25 mouse cellular contexts compared by ENCODE assay signal in genomic region chr13:60440586-60440985, GRCm38 (mm10).
A peak's percentile ranks its signal among the peaks of the same experiment; 100 is the strongest.
DNase-seq lines count a peak whose midpoint lies in the region; ATAC-seq and TF ChIP-seq lines count a peak whose summit lies in the region.
"Had no signal": no experiment of that assay in that cellular context is flagged by ENCODE, and none has a peak within 500 bp of the region (broad histone marks: within the 10 kb centered on the region; RNA-seq: fewer than 3 reads in every experiment).

No protein-coding gene starts in this region.

- no peak for DNase-seq in heart, adult 2 months
- DNase-seq in embryonic facial prominence, embryonic 10.5 days (ENCODE audit: low spot score), result no peak
- no peak for DNase-seq in limb, embryonic 11.5 days (ENCODE audit: low spot score)
- DNase-seq in yolk sac, embryonic 10.5 days (ENCODE audit: low spot score), result peak; percentile 35
- DNase-seq in thymus, postnatal 10 days (ENCODE audit: low spot score in 2 of 2), result no peak
- DNase-seq in kidney, adult 9 months, result no peak
- DNase-seq: adrenal gland, adult 2 months; cerebellum, adult 11-12 months; cerebellum, postnatal 14 days; gastrocnemius, postnatal 36 days; kidney, adult 2 months; kidney, postnatal 10 days; liver; thymus, adult 18-20 months; thymus, postnatal 4 days had no signal

- H3K36me3 ChIP-seq in heart, embryonic 13.5 days, result no peaks in the 10 kb centered on the region
- H3K36me3 ChIP-seq in heart, adult 2 months (ENCODE audit: control insufficient read depth, insufficient read depth, low read length), result no peaks in the 10 kb centered on the region
- no peaks in the 10 kb centered on the region for H3K36me3 ChIP-seq in embryonic facial prominence, embryonic 10.5 days (replicated peaks)
- no peaks in the 10 kb centered on the region for H3K36me3 ChIP-seq in limb, embryonic 11.5 days (ENCODE audit: control insufficient read depth, insufficient read depth, low read length)
- H3K36me3 ChIP-seq: forebrain, embryonic 12.5 days; liver, embryonic 15.5 days; lung, embryonic 15.5 days; midbrain, embryonic 10.5 days; neural tube, embryonic 15.5 days had no signal

- no peak for TF ChIP-seq POLR2A in heart, adult 2 months (IDR thresholded peaks at IDR 0.05; ENCODE audit: insufficient read depth, low read depth, low read length)

- H3K4me2 ChIP-seq in heart, embryonic 13.5 days, result no peak overlapping the region
- H3K4me2 ChIP-seq in limb, embryonic 11.5 days (ENCODE audit: low read depth, severe bottlenecking), result no peak overlapping the region
- H3K4me2 ChIP-seq: forebrain, embryonic 12.5 days; liver, embryonic 15.5 days; lung, embryonic 15.5 days; neural tube, embryonic 15.5 days had no signal

- peak overlapping the region; percentile 15; the same call in 1 of the 2 replicates for H3K27ac ChIP-seq in heart, embryonic 13.5 days (replicated peaks)
- H3K27ac ChIP-seq in heart, adult 2 months, result no peak overlapping the region
- peak overlapping the region; percentile 36; the same call in 1 of the 2 replicates for H3K27ac ChIP-seq in embryonic facial prominence, embryonic 10.5 days (replicated peaks)
- H3K27ac ChIP-seq in limb, embryonic 11.5 days (replicated peaks; ENCODE audit: low read depth, low read length), result peak overlapping the region; percentile 36; the same call in 1 of the 2 replicates
- H3K27ac ChIP-seq: forebrain, embryonic 12.5 days; hindbrain, postnatal 0 days; liver, embryonic 15.5 days; lung, embryonic 15.5 days; macrophage; midbrain, embryonic 10.5 days; neural tube, embryonic 15.5 days had no signal

- 0 out of 2 replicates have a peak overlapping the region, but pooled peaks have one; percentile 19 for H3K9ac ChIP-seq in heart, embryonic 13.5 days
- no peak overlapping the region for H3K9ac ChIP-seq in heart, adult 2 months (ENCODE audit: low read depth, low read length)
- no peak overlapping the region for H3K9ac ChIP-seq in limb, embryonic 11.5 days (ENCODE audit: low read length)
- H3K9ac ChIP-seq: forebrain, embryonic 12.5 days; liver, embryonic 15.5 days; lung, embryonic 15.5 days; neural tube, embryonic 15.5 days had no signal

- intact Hi-C loops in heart, adult 2 months (cut with DNase I), result no loop called here

- no peak for TF ChIP-seq CTCF in heart, adult 2 months (IDR thresholded peaks at IDR 0.05)

- H3K27me3 ChIP-seq in heart, embryonic 13.5 days (replicated peaks), result no peaks in the 10 kb centered on the region
- no peaks in the 10 kb centered on the region for H3K27me3 ChIP-seq in heart, adult 2 months (ENCODE audit: control insufficient read depth, insufficient read depth, low read length)
- no peaks in the 10 kb centered on the region for H3K27me3 ChIP-seq in embryonic facial prominence, embryonic 10.5 days (replicated peaks; ENCODE audit: low read depth, poor library complexity, severe bottlenecking)
- H3K27me3 ChIP-seq in limb, embryonic 11.5 days (ENCODE audit: control insufficient read depth, insufficient read depth, low read length), result no peaks in the 10 kb centered on the region
- H3K27me3 ChIP-seq: forebrain, embryonic 12.5 days; liver, embryonic 15.5 days; lung, embryonic 15.5 days; neural tube, embryonic 15.5 days; Patski had no signal

- WGBS in heart, embryonic 13.5 days, result 19% methylated on average over 3 of the region's 3 CpGs
- 39% methylated on average over 3 of the region's 3 CpGs for WGBS in heart, adult 2 months
- WGBS in embryonic facial prominence, embryonic 10.5 days, result 54% methylated on average over 3 of the region's 3 CpGs
- 7% methylated on average over 3 of the region's 3 CpGs for WGBS in limb, embryonic 11.5 days

- H3K4me3 ChIP-seq in heart, embryonic 13.5 days, result no peak overlapping the region
- H3K4me3 ChIP-seq in heart, adult 2 months, result no peak overlapping the region
- H3K4me3 ChIP-seq in embryonic facial prominence, embryonic 10.5 days, result no peak overlapping the region
- no peak overlapping the region for H3K4me3 ChIP-seq in limb, embryonic 11.5 days (ENCODE audit: low read depth, low read length)
- H3K4me3 ChIP-seq: erythroblast, embryonic 14.5 days; forebrain, embryonic 12.5 days; liver, embryonic 15.5 days; lung, embryonic 15.5 days; midbrain, embryonic 10.5 days; neural tube, embryonic 15.5 days had no signal

- H3K9me3 ChIP-seq in heart, embryonic 13.5 days, result no peaks in the 10 kb centered on the region
- H3K9me3 ChIP-seq in embryonic facial prominence, embryonic 10.5 days, result no peaks in the 10 kb centered on the region
- no peaks in the 10 kb centered on the region for H3K9me3 ChIP-seq in limb, embryonic 11.5 days (ENCODE audit: control insufficient read depth, low read length)
- H3K9me3 ChIP-seq: forebrain, embryonic 12.5 days; liver, embryonic 15.5 days; lung, embryonic 15.5 days; midbrain, embryonic 10.5 days; neural tube, embryonic 15.5 days had no signal

- no peaks in the 10 kb centered on the region for H3K79me2 ChIP-seq in heart, adult 2 months (replicated peaks; ENCODE audit: control insufficient read depth, insufficient read depth, low read length)

- TF ChIP-seq EP300 in heart, adult 2 months (IDR thresholded peaks at IDR 0.05; ENCODE audit: insufficient read depth, low read depth, low read length), result no peak

- ATAC-seq in heart, embryonic 13.5 days (ENCODE audit: extremely low read depth, insufficient number of reproducible peaks, low FRiP score, low TSS enrichment), result no peak
- ATAC-seq in limb, embryonic 11.5 days (ENCODE audit: insufficient number of reproducible peaks, low FRiP score, low TSS enrichment, low read depth), result 0 out of 2 replicates have a peak, but pooled peaks have one; percentile 54
- ATAC-seq: hindbrain, postnatal 0 days; Patski had no signal

- H3K4me1 ChIP-seq in heart, embryonic 13.5 days, result peaks cover 18% of the 10 kb centered on the region
- H3K4me1 ChIP-seq in heart, adult 2 months (ENCODE audit: control insufficient read depth, insufficient read depth, low read length), result no peaks in the 10 kb centered on the region
- peaks cover 33% of the 10 kb centered on the region for H3K4me1 ChIP-seq in embryonic facial prominence, embryonic 10.5 days
- peaks cover 17% of the 10 kb centered on the region for H3K4me1 ChIP-seq in limb, embryonic 11.5 days (ENCODE audit: control insufficient read depth, insufficient read depth, low read length)
- H3K4me1 ChIP-seq: forebrain, embryonic 12.5 days; neural tube, embryonic 15.5 days had no signal
